Mouse (Mus musculus): ENCODE measurements around the gene Map3k20.

Map3k20 gene

GRCm38 (mm10) chr2:72285256-72285887 lies at the start of gene Map3k20:
Gene Map3k20 (plus strand): TSS chr2:72285637.
- peak; percentile 28 for DNase-seq

- DNase-seq, result no peak
Measured at GRCm38 (mm10) chr2:72238421-72238820, 47.0 kb upstream of the Map3k20 start.

- DNase-seq, result no peak
Measured at GRCm38 (mm10) chr2:72238925-72239324, 46.5 kb upstream of the Map3k20 start.

- DNase-seq, result no peak
Measured at GRCm38 (mm10) chr2:72239456-72239855, 46.0 kb upstream of the Map3k20 start.

GRCm38 (mm10) chr2:72239993-72240392 lies 45.4 kb upstream of the Map3k20 start:
- DNase-seq, result no peak

GRCm38 (mm10) chr2:72240691-72241090 lies 44.7 kb upstream of the Map3k20 start:
- no peak for DNase-seq

GRCm38 (mm10) chr2:72241714-72242472 lies 43.5 kb upstream of the Map3k20 start:
- no peak for DNase-seq

- no peak for DNase-seq
Measured at GRCm38 (mm10) chr2:72242910-72243675, 42.3 kb upstream of the Map3k20 start.

- no peak for DNase-seq
Measured at GRCm38 (mm10) chr2:72245631-72246030, 39.8 kb upstream of the Map3k20 start.

GRCm38 (mm10) chr2:72246376-72246775 lies 39.1 kb upstream of the Map3k20 start:
- DNase-seq, result no peak

GRCm38 (mm10) chr2:72247819-72248218 lies 37.6 kb upstream of the Map3k20 start:
- DNase-seq, result no peak

GRCm38 (mm10) chr2:72252510-72253505 lies 32.6 kb upstream of the Map3k20 start:
- no peak for DNase-seq

- DNase-seq, result no peak
Measured at GRCm38 (mm10) chr2:72253882-72254281, 31.6 kb upstream of the Map3k20 start.

GRCm38 (mm10) chr2:72254813-72255582 lies 30.4 kb upstream of the Map3k20 start:
- no peak for DNase-seq

- no peak for DNase-seq
Measured at GRCm38 (mm10) chr2:72260704-72261103, 24.7 kb upstream of the Map3k20 start.

GRCm38 (mm10) chr2:72262814-72263480 lies 22.5 kb upstream of the Map3k20 start:
- DNase-seq, result no peak

GRCm38 (mm10) chr2:72267390-72267789 lies 18.0 kb upstream of the Map3k20 start:
- no peak for DNase-seq

- DNase-seq, result no peak
Measured at GRCm38 (mm10) chr2:72269651-72270341, 15.6 kb upstream of the Map3k20 start.

- DNase-seq, result no peak
Measured at GRCm38 (mm10) chr2:72278247-72278873, 7.1 kb upstream of the Map3k20 start.

- no peak for DNase-seq
Measured at GRCm38 (mm10) chr2:72280524-72280923, 4.9 kb upstream of the Map3k20 start.

All from cerebellum, adult 11-12 months (tissue).